Mouse (Mus musculus) liver, adult 2 months (tissue): ENCODE measurements around the gene Cdhr4.

ENCODE experiments used
- CTCF ChIP-seq: fragments of 200-500 bp; IDR thresholded peaks from 2 replicates; pipeline ENCODE4 v1.5.1; 2011; ENCODE audit warnings: low read depth, low read length, control low read depth
- POLR2A ChIP-seq: fragments of 200-500 bp; IDR thresholded peaks from 2 replicates; pipeline ENCODE4 v1.6.1; 2011; ENCODE audit warnings: low read length, control low read depth; ENCODE audit not compliant: insufficient read depth; ENCODE audit errors: extremely low read depth

- TF ChIP-seq CTCF (no peak), POLR2A (no peak)
These were observed 36.5 kb upstream of the Cdhr4 start for GRCm38 (mm10) chr9:107955613-107956289.
